Mouse (Mus musculus): ENCODE data around the gene Rangap1.

The Rangap1 gene

DNA sequence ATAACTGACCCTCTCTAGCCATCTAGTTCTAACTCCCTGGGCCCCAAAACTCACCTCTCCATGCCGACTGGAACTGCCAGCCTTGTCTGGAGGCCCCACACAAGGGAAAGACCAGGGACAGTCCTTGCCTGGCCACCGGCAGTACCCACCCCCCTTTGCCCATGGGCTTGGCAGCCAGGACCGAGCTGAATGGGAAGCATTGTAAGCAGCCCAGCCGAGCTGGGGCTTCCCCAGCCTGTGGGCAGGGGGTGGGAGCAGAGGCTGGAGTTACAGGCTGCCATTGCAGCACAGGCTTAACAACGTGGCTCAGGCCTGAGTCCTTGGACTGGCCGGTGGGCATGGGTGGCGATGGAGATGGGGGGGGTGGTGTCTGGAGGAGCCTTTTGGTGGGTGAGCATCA is 48.2 kb downstream of the Rangap1 start, which contains the start of gene Chadl:
Chadl (minus strand) TSS at position 113 of the 400 bp plus-strand sequence.
- DNase-seq (ENCODE audit: low read depth, low spot score) = no peak

DNA sequence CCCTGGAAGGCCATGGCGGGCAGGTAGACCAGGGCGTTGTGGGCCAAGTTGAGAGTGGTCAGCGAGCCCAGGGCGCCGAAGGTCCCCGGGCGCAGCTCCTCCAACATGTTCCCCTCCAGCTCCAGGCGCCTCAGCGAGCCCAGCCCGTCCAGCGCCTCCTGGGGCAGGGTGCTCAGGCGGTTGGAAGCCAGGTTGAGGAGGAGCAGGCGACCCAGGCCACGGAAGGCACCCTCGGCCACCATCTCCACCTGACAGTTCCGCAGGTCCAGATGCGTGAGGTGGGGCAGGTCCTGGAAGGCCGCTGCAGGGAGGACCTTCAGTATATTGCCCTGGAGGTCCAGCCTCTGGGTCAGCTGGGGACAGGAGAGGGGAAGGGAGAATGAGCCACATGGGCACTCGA is 50.4 kb downstream of the Rangap1 start:
- no peak for DNase-seq (ENCODE audit: low read depth, low spot score)

DNA sequence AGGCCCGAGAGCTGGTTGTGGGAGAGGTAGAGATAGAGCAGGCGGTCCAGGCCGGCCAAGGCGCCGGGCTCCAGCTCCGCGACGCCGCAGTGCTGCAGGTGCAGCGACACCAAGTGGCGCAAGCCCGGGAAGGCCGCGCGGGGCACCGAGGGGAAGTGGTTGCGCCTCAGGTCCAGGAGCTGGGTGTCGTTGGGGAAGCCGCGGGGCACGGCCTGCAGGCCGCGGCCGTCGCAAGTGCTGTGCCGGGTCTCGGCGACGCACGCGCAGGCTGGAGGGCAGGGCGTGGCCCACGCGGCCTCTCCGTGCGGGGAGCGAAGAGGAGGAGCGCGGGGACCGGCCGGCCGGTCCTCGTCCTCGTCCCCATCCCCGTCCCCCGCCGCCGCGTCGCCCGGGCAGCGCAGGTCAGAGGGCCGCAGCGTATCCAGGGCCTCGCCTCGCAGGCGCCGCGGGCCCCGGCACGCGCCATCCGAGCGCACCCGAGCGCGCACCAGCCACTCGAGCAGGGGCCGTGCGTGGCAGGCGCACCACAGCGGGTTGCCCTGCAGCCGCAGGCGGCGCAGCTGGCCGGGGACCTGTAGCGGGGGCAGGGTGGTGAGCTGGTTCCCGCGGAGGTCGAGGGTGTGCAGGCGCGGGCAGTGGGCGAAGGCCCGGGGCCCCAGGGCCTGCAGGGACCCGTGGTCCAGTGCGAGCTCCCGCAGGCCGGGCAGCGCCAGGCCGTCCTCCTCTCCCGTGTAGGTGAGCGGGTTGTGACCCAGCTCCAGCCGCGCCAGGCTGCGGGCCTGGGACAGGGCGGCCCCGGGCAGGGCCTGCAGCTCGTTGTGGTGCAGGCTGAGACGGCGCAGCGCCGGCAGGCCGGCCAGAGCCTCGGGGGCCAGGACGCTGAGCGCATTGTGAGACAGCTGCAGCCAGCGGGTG is 51.1 kb downstream of the Rangap1 start:
- peak; percentile 93 for DNase-seq (ENCODE audit: low read depth, low spot score)

DNA sequence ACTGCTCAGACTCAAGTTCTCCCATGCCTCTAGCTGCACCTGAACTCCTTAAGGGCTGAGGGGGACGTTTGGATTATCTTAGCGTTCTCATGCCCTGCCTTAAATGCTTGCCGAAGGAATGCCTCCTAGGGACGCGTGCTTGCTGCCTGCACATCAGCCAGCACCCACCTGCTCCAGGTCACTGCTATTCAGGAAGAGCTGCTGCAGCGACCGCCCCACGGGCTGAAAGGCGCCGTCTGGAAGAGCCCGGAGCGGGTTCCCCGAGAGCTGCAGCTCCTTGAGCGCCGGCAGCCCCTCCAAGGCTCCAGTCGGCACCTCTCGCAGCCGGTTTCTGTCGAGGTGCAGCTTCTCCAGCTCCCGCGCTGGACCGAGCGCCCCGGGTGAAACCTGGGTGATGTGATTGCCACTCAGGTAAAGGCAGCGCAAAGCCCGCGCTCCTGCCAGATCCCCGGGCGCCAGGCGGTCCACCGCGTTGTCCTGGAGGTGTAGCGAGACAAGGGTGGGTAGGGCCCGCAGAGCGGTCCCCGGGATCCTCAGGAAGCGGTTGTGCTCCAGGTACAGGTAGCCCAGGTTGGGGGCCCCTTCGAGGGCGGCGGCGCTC is 51.9 kb downstream of the Rangap1 start:
- DNase-seq (ENCODE audit: low read depth, low spot score) = peak; percentile 63

DNA sequence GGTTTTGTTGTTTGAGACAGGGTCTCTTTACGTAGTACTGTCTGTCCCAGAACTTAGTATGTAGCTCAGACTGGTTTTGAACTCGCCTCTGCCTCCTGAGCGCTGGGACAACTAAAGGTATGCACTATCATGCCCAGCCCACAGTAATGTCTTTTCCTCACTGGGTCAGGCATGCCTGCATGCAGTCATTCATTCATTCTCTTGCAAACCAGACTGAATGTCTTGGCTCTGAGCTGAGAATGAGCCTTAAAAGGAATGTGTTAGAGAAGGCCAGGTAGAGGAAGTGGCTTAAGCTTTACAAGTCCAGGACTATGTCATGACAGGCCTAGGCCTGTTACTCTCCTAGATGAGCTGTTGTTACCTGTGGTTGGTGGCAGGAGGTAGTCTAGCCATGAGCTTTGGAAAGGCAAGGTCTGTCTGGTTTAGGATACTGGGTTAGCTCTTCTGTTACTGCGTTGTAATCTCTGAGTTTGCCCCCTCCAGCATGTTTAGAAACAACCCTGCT is 65.0 kb downstream of the Rangap1 start:
- peak; percentile 50 for DNase-seq (ENCODE audit: low read depth, low spot score)

DNA sequence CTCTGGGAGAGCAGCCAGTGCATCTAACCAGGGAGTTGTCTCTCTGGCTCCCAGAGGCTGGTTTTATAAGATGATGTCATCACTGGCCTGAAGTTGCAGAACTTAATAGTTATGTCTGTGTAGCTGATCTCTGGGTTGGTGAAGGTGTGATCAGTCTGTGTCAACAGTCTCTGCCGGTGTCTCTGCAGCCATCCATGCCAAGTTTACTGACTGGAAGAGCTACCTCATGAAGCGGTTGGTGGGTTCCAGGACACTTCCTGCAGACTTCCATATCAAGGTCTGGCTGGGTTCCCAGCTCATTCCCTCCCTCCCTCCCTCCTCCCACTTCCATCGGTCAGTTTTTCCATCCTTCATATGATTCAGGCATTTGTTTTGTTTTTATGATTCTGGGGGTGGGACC is 68.7 kb downstream of the Rangap1 start:
- DNase-seq (ENCODE audit: low read depth, low spot score) = no peak

DNA sequence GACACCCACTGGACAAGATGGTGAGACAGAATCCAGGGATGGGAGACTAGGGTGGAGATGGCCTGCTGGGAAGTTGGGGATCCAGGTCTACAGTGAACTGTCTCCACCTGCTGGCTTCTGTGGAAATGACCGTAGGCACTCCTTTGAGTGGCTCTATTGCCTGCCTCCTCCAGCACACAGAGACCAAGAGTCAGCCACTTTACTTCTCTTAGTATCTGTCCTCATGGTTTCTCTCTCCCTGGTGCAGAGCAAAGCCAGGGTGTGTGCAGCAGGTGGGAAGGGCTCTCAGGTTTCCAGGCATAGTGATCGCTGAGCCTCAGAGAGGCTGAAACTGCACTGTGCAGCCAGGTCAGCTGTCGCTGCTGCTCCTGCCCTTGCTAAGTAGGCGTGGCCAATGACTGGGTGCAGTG is 75.1 kb downstream of the Rangap1 start:
- DNase-seq (ENCODE audit: low read depth, low spot score) = peak; percentile 82

DNA sequence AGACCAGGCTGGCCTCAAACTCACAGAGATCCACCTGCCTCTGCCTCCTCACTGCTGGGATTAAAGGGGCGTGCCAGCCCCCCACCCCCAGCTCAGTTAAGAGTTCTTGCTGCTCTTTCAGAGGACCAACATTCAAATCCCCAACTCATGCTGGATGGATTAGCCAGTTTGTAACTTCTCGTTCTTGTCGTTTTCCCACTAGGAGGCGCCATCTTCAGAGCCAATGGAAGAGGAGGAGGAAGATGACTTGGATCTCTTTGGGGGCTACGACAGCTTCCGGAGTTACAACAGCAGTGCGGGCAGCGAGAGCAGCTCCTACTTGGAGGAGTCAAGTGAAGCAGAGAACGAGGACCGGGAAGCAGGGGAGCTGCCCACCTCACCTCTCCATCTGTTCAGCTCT is 78.4 kb downstream of the Rangap1 start:
- peak; percentile 74 for DNase-seq (ENCODE audit: low read depth, low spot score)

DNA sequence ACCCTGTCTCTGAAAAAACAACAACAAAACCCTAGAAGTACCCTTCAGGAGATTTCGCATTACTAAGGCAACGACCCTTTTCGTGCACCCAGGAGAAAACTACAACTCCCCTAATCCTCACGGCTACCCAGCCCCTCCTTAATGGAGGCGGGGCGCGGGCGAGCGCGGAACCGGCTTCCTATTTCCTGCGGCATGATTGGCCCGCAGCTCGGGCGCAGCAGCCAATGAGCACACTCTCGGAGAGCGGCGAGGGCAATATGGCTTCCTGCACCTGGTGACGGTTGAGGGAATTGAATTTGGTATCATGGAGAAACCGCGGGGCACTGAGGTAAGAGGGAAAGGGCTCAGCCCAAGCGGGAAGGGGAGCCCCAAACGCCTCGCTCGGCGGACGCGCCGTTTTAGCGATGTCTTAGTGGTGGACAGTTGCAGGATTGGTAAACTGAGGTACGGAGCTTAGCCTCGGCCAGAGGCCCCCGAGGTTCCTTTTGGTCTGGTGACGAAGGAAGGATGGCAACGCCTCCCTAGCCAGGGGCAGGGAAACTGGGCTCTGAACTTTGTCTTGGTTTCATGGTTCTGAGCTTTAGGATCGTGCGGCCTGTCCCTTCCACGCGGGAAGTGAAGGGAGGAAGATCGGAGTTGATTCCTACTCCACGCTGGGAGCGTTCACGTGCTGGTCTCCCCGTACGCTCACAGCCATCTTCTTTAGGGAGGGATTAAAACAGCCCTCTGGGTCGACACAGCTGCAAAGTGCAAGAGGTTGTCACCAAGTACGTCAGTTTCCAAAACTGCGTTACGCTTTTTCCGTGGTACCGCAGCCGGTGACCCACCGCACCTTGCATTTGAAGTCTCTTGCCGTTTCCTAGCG is 81.4 kb downstream of the Rangap1 start, which contains the start of gene L3mbtl2:
L3mbtl2 (plus strand) TSS at position 193 of the 865 bp plus-strand sequence.
- peak; percentile 97 for DNase-seq (ENCODE audit: low read depth, low spot score)

DNA sequence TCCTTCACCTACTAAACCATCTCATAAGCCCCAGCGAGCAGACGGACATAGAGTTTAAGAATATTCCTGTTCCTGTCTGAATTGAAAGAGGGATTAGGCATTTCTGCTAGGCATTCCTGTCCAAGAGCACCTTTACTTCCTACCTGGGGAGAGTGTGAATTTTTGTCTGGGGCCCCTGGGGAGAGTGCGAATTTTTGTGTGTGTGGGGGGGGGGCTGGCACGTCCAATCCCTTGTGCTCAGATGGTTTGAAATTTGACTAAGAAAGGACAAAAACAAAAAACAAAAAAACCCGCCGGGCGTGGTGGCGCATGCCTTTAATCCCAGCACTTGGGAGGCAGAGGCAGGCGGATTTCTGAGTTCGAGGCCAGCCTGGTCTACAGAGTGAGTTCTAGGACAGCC is 82.0 kb downstream of the Rangap1 start:
- DNase-seq (ENCODE audit: low read depth, low spot score) = peak; percentile 84

DNA sequence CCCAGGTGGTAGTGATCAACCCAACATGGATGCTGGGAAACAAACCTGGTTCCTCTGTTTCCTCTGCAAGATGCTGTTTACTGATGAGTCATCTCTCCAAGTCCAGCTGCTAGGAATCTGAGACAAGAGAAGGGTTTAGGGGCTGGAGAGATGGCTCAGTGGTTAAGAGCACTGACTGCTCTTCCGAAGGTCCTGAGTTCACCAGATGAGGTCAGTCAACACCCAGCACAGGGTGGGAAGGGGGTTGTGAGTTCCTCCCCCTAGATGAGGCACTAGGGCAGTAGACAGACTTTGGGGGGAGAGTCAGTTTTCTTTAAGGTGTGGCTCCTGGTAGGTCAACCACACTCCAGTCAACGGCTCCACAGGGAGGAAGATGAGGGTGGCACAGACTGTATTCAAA is 83.6 kb downstream of the Rangap1 start:
- peak; percentile 19 for DNase-seq (ENCODE audit: low read depth, low spot score)

All from ZHBTc4 (cell line).